Mouse (Mus musculus): ENCODE results near the gene Ilf3. TPM values are rescaled to one million over a fixed set of nuclear protein-coding genes. Genes with fewer than 3 reads are reported as not detected.

Ilf3 gene
- polyA plus RNA-seq, 1 experiment: 56.6 TPM

- TF ChIP-seq TCF12 (IDR thresholded peaks at IDR 0.05; ENCODE audit: insufficient read depth, poor library complexity, severe bottlenecking): no peak
- no peak for TF ChIP-seq E2F4 (IDR thresholded peaks at IDR 0.05; ENCODE audit: insufficient read depth)
- TF ChIP-seq MYOD1 (IDR thresholded peaks at IDR 0.05; ENCODE audit: control insufficient read depth in 1 of 3, insufficient read length in 2 of 3, low read depth in 2 of 3): no peak
- TF ChIP-seq TCF3 (IDR thresholded peaks at IDR 0.05; ENCODE audit: insufficient read length, low read depth): no peak
- no peak for TF ChIP-seq MYOG (IDR thresholded peaks at IDR 0.05; ENCODE audit: control insufficient read depth in 1 of 3, insufficient read depth in 1 of 3, insufficient read length in 2 of 3, low read depth in 2 of 3)
- TF ChIP-seq POLR2A (IDR thresholded peaks at IDR 0.05; ENCODE audit: insufficient read length, low read depth): no peak
- no peak for TF ChIP-seq USF1 (IDR thresholded peaks at IDR 0.05; ENCODE audit: low read depth)
- no peak for TF ChIP-seq POLR2AphosphoS2 (IDR thresholded peaks at IDR 0.05; ENCODE audit: insufficient read length, low read depth)
- no peak for TF ChIP-seq CEBPB (IDR thresholded peaks at IDR 0.05; ENCODE audit: insufficient read depth, poor library complexity, severe bottlenecking)
- TF ChIP-seq MAX (IDR thresholded peaks at IDR 0.05; ENCODE audit: low read depth): no peak
- TF ChIP-seq SRF (IDR thresholded peaks at IDR 0.05; ENCODE audit: control insufficient read depth, insufficient read length, low read depth): no peak
- no peak for TF ChIP-seq REST (IDR thresholded peaks at IDR 0.05; ENCODE audit: insufficient read depth, insufficient read length)
- no peak overlapping the region for H3K4me2 ChIP-seq (ENCODE audit: low read depth)
- H3K79me2 ChIP-seq (ENCODE audit: control insufficient read depth, insufficient read depth): peaks cover 71% of the 10 kb centered on the region
- H3K4me3 ChIP-seq: no peak overlapping the region
- peaks cover 7% of the 10 kb centered on the region for H3K36me3 ChIP-seq (ENCODE audit: control insufficient read depth, insufficient read depth)
- no peaks in the 10 kb centered on the region for H3K27me3 ChIP-seq (ENCODE audit: control insufficient read depth, insufficient read depth, insufficient read length)
- no peak overlapping the region for H3ac ChIP-seq (ENCODE audit: control insufficient read depth, insufficient read length)
Observed at GRCm38 (mm10) chr9:21447778-21448177, 80.1 kb downstream of the Ilf3 start.

GRCm38 (mm10) chr9:21449710-21450109, 82.0 kb downstream of the Ilf3 start:
- peak; percentile 47 for TF ChIP-seq TCF3 (IDR thresholded peaks at IDR 0.05; ENCODE audit: insufficient read length, low read depth)
- TF ChIP-seq MYOD1 (IDR thresholded peaks at IDR 0.05; ENCODE audit: control insufficient read depth in 1 of 3, insufficient read length in 2 of 3, low read depth in 2 of 3): peak; percentile 63 to 99 (median 76)
- no peak for TF ChIP-seq E2F4 (IDR thresholded peaks at IDR 0.05; ENCODE audit: insufficient read depth)
- no peak for TF ChIP-seq CEBPB (IDR thresholded peaks at IDR 0.05; ENCODE audit: insufficient read depth, poor library complexity, severe bottlenecking)
- peak; percentile 67 to 98 (median 86) for TF ChIP-seq MYOG (IDR thresholded peaks at IDR 0.05; ENCODE audit: control insufficient read depth in 1 of 3, insufficient read depth in 1 of 3, insufficient read length in 2 of 3, low read depth in 2 of 3)
- peak; percentile 62 for TF ChIP-seq TCF12 (IDR thresholded peaks at IDR 0.05; ENCODE audit: insufficient read depth, poor library complexity, severe bottlenecking)
- Histone ChIP-seq H3K4me3 (no peak overlapping the region), H3ac (ENCODE audit: control insufficient read depth, insufficient read length) (no peak overlapping the region), H3K79me2 (ENCODE audit: control insufficient read depth, insufficient read depth) (peaks cover 81% of the 10 kb centered on the region), H3K4me2 (ENCODE audit: low read depth) (no peak overlapping the region), H3K36me3 (ENCODE audit: control insufficient read depth, insufficient read depth) (peaks cover 7% of the 10 kb centered on the region), H3K27me3 (ENCODE audit: control insufficient read depth, insufficient read depth, insufficient read length) (no peaks in the 10 kb centered on the region)

DNA sequence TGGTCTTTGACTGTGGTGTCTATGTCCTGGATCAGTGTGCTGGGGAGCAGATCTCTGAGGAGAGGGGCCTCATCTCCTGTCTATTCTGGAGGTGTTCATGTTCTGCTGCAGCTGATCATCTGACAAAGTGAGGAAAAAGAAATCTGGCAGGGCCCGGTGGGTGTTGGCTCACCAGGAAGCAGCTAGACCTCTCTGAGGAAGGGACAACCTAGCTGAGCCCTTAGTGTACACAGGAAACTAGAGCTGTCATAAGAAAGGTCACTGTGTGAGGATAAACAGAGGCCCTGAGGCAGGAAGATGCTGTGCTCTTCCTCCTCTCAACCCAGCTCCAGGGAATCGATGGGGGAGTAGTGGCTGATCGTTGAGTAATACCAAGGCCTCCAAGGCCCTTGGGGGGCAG, 82.6 kb downstream of the Ilf3 start:
- H3K27me3 ChIP-seq (ENCODE audit: control insufficient read depth, insufficient read depth, insufficient read length): no peaks in the 10 kb centered on the region
- no peak overlapping the region for H3ac ChIP-seq (ENCODE audit: control insufficient read depth, insufficient read length)
- H3K36me3 ChIP-seq (ENCODE audit: control insufficient read depth, insufficient read depth): peaks cover 5% of the 10 kb centered on the region
- TF ChIP-seq MYOD1 (IDR thresholded peaks at IDR 0.05; ENCODE audit: control insufficient read depth in 1 of 3, insufficient read length in 2 of 3, low read depth in 2 of 3): no peak
- TF ChIP-seq MAX (IDR thresholded peaks at IDR 0.05; ENCODE audit: low read depth): no peak
- no peak for TF ChIP-seq TCF3 (IDR thresholded peaks at IDR 0.05; ENCODE audit: insufficient read length, low read depth)
- no peak for TF ChIP-seq POLR2AphosphoS2 (IDR thresholded peaks at IDR 0.05; ENCODE audit: insufficient read length, low read depth)
- TF ChIP-seq REST (IDR thresholded peaks at IDR 0.05; ENCODE audit: insufficient read depth, insufficient read length): no peak
- no peak for TF ChIP-seq MYOG (IDR thresholded peaks at IDR 0.05; ENCODE audit: control insufficient read depth in 1 of 3, insufficient read depth in 1 of 3, insufficient read length in 2 of 3, low read depth in 2 of 3)
- TF ChIP-seq TCF12 (IDR thresholded peaks at IDR 0.05; ENCODE audit: insufficient read depth, poor library complexity, severe bottlenecking): no peak
- TF ChIP-seq USF1 (IDR thresholded peaks at IDR 0.05; ENCODE audit: low read depth): no peak
- no peak for TF ChIP-seq CEBPB (IDR thresholded peaks at IDR 0.05; ENCODE audit: insufficient read depth, poor library complexity, severe bottlenecking)
- no peak for TF ChIP-seq E2F4 (IDR thresholded peaks at IDR 0.05; ENCODE audit: insufficient read depth)
- TF ChIP-seq SRF (IDR thresholded peaks at IDR 0.05; ENCODE audit: control insufficient read depth, insufficient read length, low read depth): no peak
- no peak for TF ChIP-seq POLR2A (IDR thresholded peaks at IDR 0.05; ENCODE audit: insufficient read length, low read depth)
- peaks cover 84% of the 10 kb centered on the region for H3K79me2 ChIP-seq (ENCODE audit: control insufficient read depth, insufficient read depth)
- no peak overlapping the region for H3K4me2 ChIP-seq (ENCODE audit: low read depth)
- H3K4me3 ChIP-seq: no peak overlapping the region

GRCm38 (mm10) chr9:21451391-21451790, 83.7 kb downstream of the Ilf3 start:
- Histone ChIP-seq H3K79me2 (ENCODE audit: control insufficient read depth, insufficient read depth) (peaks cover 81% of the 10 kb centered on the region), H3K36me3 (ENCODE audit: control insufficient read depth, insufficient read depth) (no peaks in the 10 kb centered on the region), H3K27me3 (ENCODE audit: control insufficient read depth, insufficient read depth, insufficient read length) (no peaks in the 10 kb centered on the region), H3K4me2 (ENCODE audit: low read depth) (peak overlapping the region; percentile 53), H3ac (ENCODE audit: control insufficient read depth, insufficient read length) (no peak overlapping the region), H3K4me3 (no peak overlapping the region)
- TF ChIP-seq TCF3 (IDR thresholded peaks at IDR 0.05; ENCODE audit: insufficient read length, low read depth) (no peak), MYOG (IDR thresholded peaks at IDR 0.05; ENCODE audit: control insufficient read depth in 1 of 3, insufficient read depth in 1 of 3, insufficient read length in 2 of 3, low read depth in 2 of 3) (peak; percentile 40 to 92 (median 51)), MYOD1 (IDR thresholded peaks at IDR 0.05; ENCODE audit: control insufficient read depth in 1 of 3, insufficient read length in 2 of 3, low read depth in 2 of 3) (peak; percentile 38 to 91 (median 55)), SRF (IDR thresholded peaks at IDR 0.05; ENCODE audit: control insufficient read depth, insufficient read length, low read depth) (no peak), TCF12 (IDR thresholded peaks at IDR 0.05; ENCODE audit: insufficient read depth, poor library complexity, severe bottlenecking) (peak; percentile 53)

- peak in 2 of 3 experiments; percentile 46 to 77 for TF ChIP-seq MYOG (IDR thresholded peaks at IDR 0.05; ENCODE audit: control insufficient read depth in 1 of 3, insufficient read depth in 1 of 3, insufficient read length in 2 of 3, low read depth in 2 of 3)
- peak in 2 of 3 experiments; percentile 20 to 79 for TF ChIP-seq MYOD1 (IDR thresholded peaks at IDR 0.05; ENCODE audit: control insufficient read depth in 1 of 3, insufficient read length in 2 of 3, low read depth in 2 of 3)
- no peak for TF ChIP-seq USF1 (IDR thresholded peaks at IDR 0.05; ENCODE audit: low read depth)
- TF ChIP-seq POLR2AphosphoS2 (IDR thresholded peaks at IDR 0.05; ENCODE audit: insufficient read length, low read depth): no peak
- peak; percentile 39 for TF ChIP-seq TCF12 (IDR thresholded peaks at IDR 0.05; ENCODE audit: insufficient read depth, poor library complexity, severe bottlenecking)
- peak; percentile 11 for TF ChIP-seq SRF (IDR thresholded peaks at IDR 0.05; ENCODE audit: control insufficient read depth, insufficient read length, low read depth)
- no peak for TF ChIP-seq CEBPB (IDR thresholded peaks at IDR 0.05; ENCODE audit: insufficient read depth, poor library complexity, severe bottlenecking)
- Histone ChIP-seq H3K36me3 (ENCODE audit: control insufficient read depth, insufficient read depth) (no peaks in the 10 kb centered on the region), H3K4me2 (ENCODE audit: low read depth) (peak overlapping the region; percentile 53), H3K4me3 (no peak overlapping the region), H3ac (ENCODE audit: control insufficient read depth, insufficient read length) (no peak overlapping the region), H3K27me3 (ENCODE audit: control insufficient read depth, insufficient read depth, insufficient read length) (no peaks in the 10 kb centered on the region), H3K79me2 (ENCODE audit: control insufficient read depth, insufficient read depth) (peaks cover 76% of the 10 kb centered on the region)
Observed at GRCm38 (mm10) chr9:21451870-21452269, 84.2 kb downstream of the Ilf3 start.

Measured in myocyte (in vitro differentiated cells).